Mouse (Mus musculus): ENCODE data around the gene Grik1.

DNA sequence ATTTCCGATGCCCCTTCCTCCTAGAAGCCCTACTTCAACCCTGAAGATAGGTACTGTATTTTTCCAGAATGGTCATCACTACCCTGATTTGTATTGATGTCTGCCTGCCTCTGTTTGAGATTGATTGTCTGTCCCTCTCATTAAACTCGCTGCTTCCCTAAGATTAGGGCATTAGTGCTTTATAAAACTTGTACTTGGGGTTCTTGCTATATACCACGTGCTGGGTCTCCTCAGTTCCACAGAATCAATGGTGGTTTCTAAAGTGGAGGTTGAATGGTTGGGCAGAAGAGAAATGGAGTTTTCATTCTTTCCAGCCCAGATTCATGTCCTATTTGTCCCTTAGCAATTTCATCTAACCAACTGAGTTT, 316.0 kb downstream of the Grik1 start:
- TF ChIP-seq POLR2A (IDR thresholded peaks at IDR 0.05; ENCODE audit: extremely low read depth, insufficient read depth, low read length) (no peak), CTCF (IDR thresholded peaks at IDR 0.05; ENCODE audit: extremely low read depth, insufficient read depth, low read length) (no peak)

Measured in cortical plate, adult 2 months (tissue).